Mouse (Mus musculus) ES-Bruce4 (cell line): Measurements from ENCODE around the gene Gtse1.

Experiments
- CTCF ChIP-seq: IDR thresholded peaks from one replicate; pipeline ENCODE4 v1.8.1; 2011; ENCODE audit warnings: low read depth, low read length
- POLR2A ChIP-seq: IDR thresholded peaks from one replicate; pipeline ENCODE4 v1.8.1; 2011; ENCODE audit warnings: low read length; ENCODE audit not compliant: insufficient read depth

- TF ChIP-seq CTCF: no peak
- TF ChIP-seq POLR2A: no peak
Observed at GRCm38 (mm10) chr15:85810806-85811521, 48.6 kb upstream of the Gtse1 start.
